Mouse (Mus musculus): Measurements from ENCODE around the gene Bphl. TPM values are rescaled to one million over a fixed set of nuclear protein-coding genes. Genes with fewer than 3 reads are reported as not detected.

Bphl gene
- polyA plus RNA-seq, 1 experiment from 2014 or later: 46.1 TPM

GRCm38 (mm10) chr13:34089358-34089757 lies 52.0 kb downstream of the Bphl start:
- H3K9ac ChIP-seq (replicated peaks): no peak overlapping the region
- H3K9me3 ChIP-seq: no peaks in the 10 kb centered on the region
- H3K4me1 ChIP-seq (replicated peaks): no peaks in the 10 kb centered on the region
- ATAC-seq (ENCODE audit: insufficient number of reproducible peaks, insufficient read depth, low FRiP score, low TSS enrichment, low read depth): no peak
- no peak overlapping the region for H3K4me2 ChIP-seq
- no peaks in the 10 kb centered on the region for H3K36me3 ChIP-seq
- 71% methylated on average over 3 of the region's 3 CpGs for WGBS
- H3K27me3 ChIP-seq: no peaks in the 10 kb centered on the region
- H3K4me3 ChIP-seq (replicated peaks): no peak overlapping the region
- no peak overlapping the region for H3K27ac ChIP-seq

GRCm38 (mm10) chr13:34095542-34096435 lies 58.4 kb downstream of the Bphl start:
- no peak overlapping the region for H3K9ac ChIP-seq (replicated peaks)

GRCm38 (mm10) chr13:34096455-34096854 lies 59.1 kb downstream of the Bphl start:
- Histone ChIP-seq H3K27ac (no peak overlapping the region), H3K27me3 (no peaks in the 10 kb centered on the region), H3K36me3 (no peaks in the 10 kb centered on the region), H3K4me2 (no peak overlapping the region), H3K4me3 (replicated peaks) (no peak overlapping the region), H3K9ac (replicated peaks) (no peak overlapping the region), H3K9me3 (0 out of 2 replicates have a peak, but pooled peaks cover 7% of the 10 kb centered on the region), H3K4me1 (replicated peaks) (0 out of 2 replicates have a peak, but pooled peaks cover 4% of the 10 kb centered on the region)
- WGBS: 65% methylated on average over 4 of the region's 4 CpGs
- no peak for ATAC-seq (ENCODE audit: insufficient number of reproducible peaks, insufficient read depth, low FRiP score, low TSS enrichment, low read depth)

More at GRCm38 (mm10) chr13:34095542-34096435, 58.4 kb downstream of the Bphl start:
- no peak for ATAC-seq (ENCODE audit: insufficient number of reproducible peaks, insufficient read depth, low FRiP score, low TSS enrichment, low read depth)
- WGBS: 47% methylated on average over 7 of the region's 7 CpGs
- Histone ChIP-seq H3K4me2 (no peak overlapping the region), H3K9me3 (0 out of 2 replicates have a peak, but pooled peaks cover 7% of the 10 kb centered on the region), H3K36me3 (no peaks in the 10 kb centered on the region), H3K4me3 (replicated peaks) (no peak overlapping the region), H3K27me3 (no peaks in the 10 kb centered on the region), H3K27ac (no peak overlapping the region), H3K4me1 (replicated peaks) (0 out of 2 replicates have a peak, but pooled peaks cover 4% of the 10 kb centered on the region)

GRCm38 (mm10) chr13:34097086-34097485 lies 59.7 kb downstream of the Bphl start:
- H3K9me3 ChIP-seq: 0 out of 2 replicates have a peak, but pooled peaks cover 7% of the 10 kb centered on the region
- ATAC-seq (ENCODE audit: insufficient number of reproducible peaks, insufficient read depth, low FRiP score, low TSS enrichment, low read depth): no peak
- WGBS: 75% methylated on average over 3 of the region's 3 CpGs
- H3K36me3 ChIP-seq: no peaks in the 10 kb centered on the region
- H3K9ac ChIP-seq (replicated peaks): no peak overlapping the region
- H3K4me1 ChIP-seq (replicated peaks): 0 out of 2 replicates have a peak, but pooled peaks cover 4% of the 10 kb centered on the region
- no peak overlapping the region for H3K4me2 ChIP-seq
- H3K27me3 ChIP-seq: no peaks in the 10 kb centered on the region
- H3K27ac ChIP-seq: no peak overlapping the region
- H3K4me3 ChIP-seq (replicated peaks): no peak overlapping the region

GRCm38 (mm10) chr13:34100733-34101132 lies 63.3 kb downstream of the Bphl start:
- Histone ChIP-seq H3K4me3 (replicated peaks) (no peak overlapping the region), H3K9ac (replicated peaks) (no peak overlapping the region), H3K4me1 (replicated peaks) (0 out of 2 replicates have a peak, but pooled peaks cover 4% of the 10 kb centered on the region), H3K4me2 (no peak overlapping the region), H3K27ac (no peak overlapping the region), H3K9me3 (0 out of 2 replicates have a peak, but pooled peaks cover 7% of the 10 kb centered on the region), H3K36me3 (no peaks in the 10 kb centered on the region), H3K27me3 (no peaks in the 10 kb centered on the region)
- no peak for ATAC-seq (ENCODE audit: insufficient number of reproducible peaks, insufficient read depth, low FRiP score, low TSS enrichment, low read depth)
- WGBS: 82% methylated on average over 3 of the region's 3 CpGs

GRCm38 (mm10) chr13:34101247-34101646 lies 63.9 kb downstream of the Bphl start:
- Histone ChIP-seq H3K27ac (no peak overlapping the region), H3K4me2 (no peak overlapping the region), H3K9ac (replicated peaks) (no peak overlapping the region), H3K36me3 (no peaks in the 10 kb centered on the region), H3K27me3 (no peaks in the 10 kb centered on the region), H3K9me3 (0 out of 2 replicates have a peak, but pooled peaks cover 7% of the 10 kb centered on the region), H3K4me1 (replicated peaks) (no peaks in the 10 kb centered on the region), H3K4me3 (replicated peaks) (no peak overlapping the region)
- WGBS: 90% methylated on average over 10 of the region's 10 CpGs
- no peak for ATAC-seq (ENCODE audit: insufficient number of reproducible peaks, insufficient read depth, low FRiP score, low TSS enrichment, low read depth)

GRCm38 (mm10) chr13:34101908-34102307 lies 64.5 kb downstream of the Bphl start:
- Histone ChIP-seq H3K9ac (replicated peaks) (no peak overlapping the region), H3K4me1 (replicated peaks) (no peaks in the 10 kb centered on the region), H3K27ac (no peak overlapping the region), H3K4me3 (replicated peaks) (no peak overlapping the region), H3K9me3 (0 out of 2 replicates have a peak, but pooled peaks cover 7% of the 10 kb centered on the region), H3K27me3 (no peaks in the 10 kb centered on the region), H3K36me3 (no peaks in the 10 kb centered on the region), H3K4me2 (no peak overlapping the region)
- ATAC-seq (ENCODE audit: insufficient number of reproducible peaks, insufficient read depth, low FRiP score, low TSS enrichment, low read depth): no peak
- WGBS: 88% methylated on average over 9 of the region's 9 CpGs

GRCm38 (mm10) chr13:34105364-34105763 lies 68.0 kb downstream of the Bphl start:
- no peaks in the 10 kb centered on the region for H3K36me3 ChIP-seq
- 68% methylated on average over 1 of the region's 1 CpGs for WGBS
- no peak for ATAC-seq (ENCODE audit: insufficient number of reproducible peaks, insufficient read depth, low FRiP score, low TSS enrichment, low read depth)
- no peak overlapping the region for H3K4me2 ChIP-seq
- no peaks in the 10 kb centered on the region for H3K9me3 ChIP-seq
- no peak overlapping the region for H3K27ac ChIP-seq
- no peak overlapping the region for H3K9ac ChIP-seq (replicated peaks)
- no peak overlapping the region for H3K4me3 ChIP-seq (replicated peaks)
- no peaks in the 10 kb centered on the region for H3K4me1 ChIP-seq (replicated peaks)
- no peaks in the 10 kb centered on the region for H3K27me3 ChIP-seq

GRCm38 (mm10) chr13:34106256-34106655 lies 68.9 kb downstream of the Bphl start:
- H3K27ac ChIP-seq: no peak overlapping the region
- no peak overlapping the region for H3K4me2 ChIP-seq
- no peaks in the 10 kb centered on the region for H3K9me3 ChIP-seq
- H3K36me3 ChIP-seq: no peaks in the 10 kb centered on the region
- H3K27me3 ChIP-seq: no peaks in the 10 kb centered on the region
- no peak overlapping the region for H3K9ac ChIP-seq (replicated peaks)
- no peaks in the 10 kb centered on the region for H3K4me1 ChIP-seq (replicated peaks)
- WGBS: 81% methylated on average over 2 of the region's 2 CpGs
- no peak overlapping the region for H3K4me3 ChIP-seq (replicated peaks)
- ATAC-seq (ENCODE audit: insufficient number of reproducible peaks, insufficient read depth, low FRiP score, low TSS enrichment, low read depth): no peak

GRCm38 (mm10) chr13:34106999-34107398 lies 69.6 kb downstream of the Bphl start:
- no peaks in the 10 kb centered on the region for H3K4me1 ChIP-seq (replicated peaks)
- H3K9me3 ChIP-seq: no peaks in the 10 kb centered on the region
- no peak overlapping the region for H3K4me2 ChIP-seq
- no peak overlapping the region for H3K27ac ChIP-seq
- H3K9ac ChIP-seq (replicated peaks): no peak overlapping the region
- no peak overlapping the region for H3K4me3 ChIP-seq (replicated peaks)
- WGBS: 96% methylated on average over 1 of the region's 1 CpGs
- H3K27me3 ChIP-seq: no peaks in the 10 kb centered on the region
- no peak for ATAC-seq (ENCODE audit: insufficient number of reproducible peaks, insufficient read depth, low FRiP score, low TSS enrichment, low read depth)
- H3K36me3 ChIP-seq: no peaks in the 10 kb centered on the region

- no peak overlapping the region for H3K4me2 ChIP-seq
- H3K27ac ChIP-seq: no peak overlapping the region
- H3K4me3 ChIP-seq (replicated peaks): no peak overlapping the region
- no peaks in the 10 kb centered on the region for H3K4me1 ChIP-seq (replicated peaks)
- WGBS: 77% methylated on average over 4 of the region's 4 CpGs
- H3K9ac ChIP-seq (replicated peaks): no peak overlapping the region
- H3K27me3 ChIP-seq: no peaks in the 10 kb centered on the region
- no peak for ATAC-seq (ENCODE audit: insufficient number of reproducible peaks, insufficient read depth, low FRiP score, low TSS enrichment, low read depth)
- H3K36me3 ChIP-seq: no peaks in the 10 kb centered on the region
- H3K9me3 ChIP-seq: no peaks in the 10 kb centered on the region
Observed at GRCm38 (mm10) chr13:34109035-34109676, 71.8 kb downstream of the Bphl start.

Data from limb, embryonic 12.5 days (tissue).